Mouse (Mus musculus) common myeloid progenitor, adult 5-6 weeks (primary cell): ENCODE data around the gene F2. TPM values are rescaled to one million over a fixed set of nuclear protein-coding genes. Genes with fewer than 3 reads are reported as not detected.

Experiments used
- ATAC-seq: replicated peaks from 2 replicates; pipeline ENCODE4 v1.8.0; 2016; ENCODE audit warnings: low read depth, mild to moderate bottlenecking, moderate TSS enrichment, inconsistent platforms; ENCODE audit not compliant: poor library complexity, severe bottlenecking
- total RNA-seq: library from RNA; stranded (forward); fragments of 200-1000, 187-1606 nt; gene quantifications from 2 replicates; pipeline ENCODE4 v1.2.3, GENCODE M21; 2017

F2 gene
- total RNA-seq, 1 experiment from 2014 or later, result 0.78 TPM

- ATAC-seq, result no peak
These were observed 50.0 kb downstream of the F2 start for GRCm38 (mm10) chr2:91586242-91586641.

- ATAC-seq, result no peak
These were observed 55.3 kb downstream of the F2 start for GRCm38 (mm10) chr2:91580894-91581293.

Other genes starting within 250 kb of the F2 start
- gene 1110051M20Rik, start 191.7 kb downstream of the F2 start, total RNA-seq, result 12.2 and 28.9 TPM in 2 replicates
- 0.63 and 1.3 TPM in 2 replicates for gene Lrp4, start 178.9 kb downstream of the F2 start, total RNA-seq
- 107 and 117 TPM in 2 replicates for gene Ckap5, start 109.7 kb downstream of the F2 start, total RNA-seq
- gene Zfp408, start 13.4 kb upstream of the F2 start, total RNA-seq, result 6.2 and 11.9 TPM in 2 replicates
- 33.8 and 47.6 TPM in 2 replicates for gene Arhgap1, start 13.4 kb upstream of the F2 start, total RNA-seq
- 8.1 and 9.0 TPM in 2 replicates for gene Atg13, start 74.2 kb upstream of the F2 start, total RNA-seq
- gene Harbi1, start 74.4 kb upstream of the F2 start, total RNA-seq, result 12.4 and 14.7 TPM in 2 replicates
- gene Ambra1, start 93.7 kb upstream of the F2 start, total RNA-seq, result 21.6 and 28.8 TPM in 2 replicates